Mouse (Mus musculus): ENCODE measurements at regions not wholly inside any gene's neighbourhood (a gene's known extent, or its start where the extent isn't known, plus 50 kb on each side); places are given as distances from the start of the nearest gene placed in this dataset.

DNA sequence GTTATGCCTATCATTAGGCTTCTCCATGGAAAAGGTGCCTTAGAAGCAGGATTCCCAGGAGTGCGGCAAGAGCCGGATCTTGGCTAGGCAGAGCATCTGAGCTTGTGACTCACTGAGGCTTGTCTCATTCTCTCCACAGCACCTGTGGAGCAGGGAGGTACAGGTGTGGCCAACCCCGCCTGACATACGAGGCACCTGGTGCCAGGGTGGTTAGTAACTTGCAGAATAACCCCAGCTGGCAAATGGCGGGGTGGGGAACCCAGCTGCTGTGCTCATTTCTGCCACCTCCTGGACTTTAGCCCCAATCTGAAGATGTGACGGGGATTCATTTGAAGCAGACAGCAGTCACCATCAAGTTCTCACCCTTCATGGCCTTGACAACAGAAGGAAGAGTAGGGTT lies 96.2 kb downstream of the Pdgfra start:
- H3K4me2 ChIP-seq (ENCODE audit: low read depth, low read length, severe bottlenecking) = no peak overlapping the region
- no peak for ATAC-seq (replicated peaks; ENCODE audit: low FRiP score)
- no peaks in the 10 kb centered on the region for H3K27me3 ChIP-seq (ENCODE audit: control insufficient read depth, insufficient read depth, low read length)
- no peak overlapping the region for H3K4me3 ChIP-seq (ENCODE audit: low read depth, low read length)
- no peaks in the 10 kb centered on the region for H3K36me3 ChIP-seq (ENCODE audit: control insufficient read depth, insufficient read depth, low read length)
- 91% methylated on average over 6 of the region's 6 CpGs for WGBS
- no peaks in the 10 kb centered on the region for H3K4me1 ChIP-seq (replicated peaks; ENCODE audit: control insufficient read depth, insufficient read depth, low read length)
- no peaks in the 10 kb centered on the region for H3K9me3 ChIP-seq (ENCODE audit: control insufficient read depth, low read length)
- DNase-seq (ENCODE audit: low spot score) = no peak
- H3K27ac ChIP-seq (ENCODE audit: low read depth, low read length) = no peak overlapping the region
- H3K9ac ChIP-seq (ENCODE audit: low read length) = no peak overlapping the region

DNA sequence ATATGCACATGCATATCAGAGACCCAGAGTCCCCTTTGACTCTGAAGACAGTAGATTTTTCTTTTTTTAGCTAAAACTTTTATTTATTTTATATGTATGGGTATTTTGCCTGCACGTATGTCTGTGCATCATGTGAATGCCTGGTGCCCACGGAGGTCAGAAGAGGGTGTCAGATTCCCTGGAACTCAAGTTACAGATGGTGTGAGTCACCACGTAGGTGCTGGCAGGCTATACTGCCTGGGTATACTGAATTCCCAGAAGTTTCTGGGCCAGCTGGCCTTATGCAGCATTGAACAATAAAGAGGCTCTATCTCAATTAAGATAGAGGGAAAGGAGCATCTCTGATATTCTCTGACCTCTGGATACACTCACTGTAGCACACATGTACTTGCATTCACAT lies 97.6 kb downstream of the Pdgfra start:
- Histone ChIP-seq H3K9me3 (ENCODE audit: control insufficient read depth, low read length) (no peaks in the 10 kb centered on the region), H3K27me3 (ENCODE audit: control insufficient read depth, insufficient read depth, low read length) (no peaks in the 10 kb centered on the region), H3K36me3 (ENCODE audit: control insufficient read depth, insufficient read depth, low read length) (no peaks in the 10 kb centered on the region), H3K27ac (ENCODE audit: low read depth, low read length) (no peak overlapping the region), H3K9ac (ENCODE audit: low read length) (no peak overlapping the region), H3K4me2 (ENCODE audit: low read depth, low read length, severe bottlenecking) (no peak overlapping the region), H3K4me3 (ENCODE audit: low read depth, low read length) (no peak overlapping the region), H3K4me1 (replicated peaks; ENCODE audit: control insufficient read depth, insufficient read depth, low read length) (no peaks in the 10 kb centered on the region)
- 92% methylated on average over 3 of the region's 3 CpGs for WGBS
- no peak for ATAC-seq (replicated peaks; ENCODE audit: low FRiP score)
- DNase-seq (ENCODE audit: low spot score) = no peak

DNA sequence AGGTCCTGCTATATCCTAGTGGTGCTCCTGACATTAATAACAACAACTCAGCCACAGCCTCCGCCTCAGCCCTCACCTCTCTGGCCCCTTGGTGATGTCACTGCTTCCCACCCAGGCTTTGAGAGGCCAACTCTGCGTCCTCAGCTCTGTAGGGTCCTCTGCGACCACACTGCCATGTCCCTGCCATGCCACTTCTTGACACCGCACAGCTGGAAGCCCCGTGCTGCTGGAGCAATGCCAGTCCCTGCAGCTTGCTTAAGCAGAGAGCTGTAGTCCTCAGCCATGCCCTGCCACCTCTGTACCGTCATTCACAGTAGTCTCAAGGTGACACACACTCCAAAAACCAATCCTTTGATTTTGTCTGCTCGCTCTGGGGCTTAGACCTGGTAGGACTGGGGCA lies 101.3 kb downstream of the Pdgfra start:
- Histone ChIP-seq H3K27me3 (ENCODE audit: control insufficient read depth, insufficient read depth, low read length) (no peaks in the 10 kb centered on the region), H3K4me2 (ENCODE audit: low read depth, low read length, severe bottlenecking) (no peak overlapping the region), H3K4me3 (ENCODE audit: low read depth, low read length) (no peak overlapping the region), H3K36me3 (ENCODE audit: control insufficient read depth, insufficient read depth, low read length) (no peaks in the 10 kb centered on the region), H3K4me1 (replicated peaks; ENCODE audit: control insufficient read depth, insufficient read depth, low read length) (no peaks in the 10 kb centered on the region), H3K9ac (ENCODE audit: low read length) (no peak overlapping the region), H3K27ac (ENCODE audit: low read depth, low read length) (no peak overlapping the region), H3K9me3 (ENCODE audit: control insufficient read depth, low read length) (no peaks in the 10 kb centered on the region)
- ATAC-seq (replicated peaks; ENCODE audit: low FRiP score) = no peak
- WGBS = 84% methylated on average over 7 of the region's 7 CpGs
- no peak for DNase-seq (ENCODE audit: low spot score)

DNA sequence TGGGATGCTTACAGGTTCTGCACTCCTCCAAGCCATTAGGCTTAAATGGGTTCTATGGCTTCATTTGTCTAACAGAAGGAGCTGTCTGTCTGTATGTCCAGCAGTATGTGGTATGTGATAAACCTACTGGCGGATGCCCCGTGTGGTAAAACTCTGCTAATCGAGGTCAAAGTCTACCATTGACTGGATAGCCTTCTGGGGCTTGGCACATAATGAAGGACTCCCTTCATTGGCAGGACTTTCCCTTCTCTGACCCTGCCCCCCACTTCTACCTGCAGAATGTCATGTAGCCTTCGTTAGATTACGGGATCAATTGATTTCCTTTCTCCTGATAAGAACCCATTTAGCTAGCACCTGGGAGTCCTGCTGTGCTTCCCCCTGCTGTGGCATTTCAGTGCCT lies 101.7 kb downstream of the Pdgfra start:
- Histone ChIP-seq H3K9me3 (ENCODE audit: control insufficient read depth, low read length) (no peaks in the 10 kb centered on the region), H3K36me3 (ENCODE audit: control insufficient read depth, insufficient read depth, low read length) (no peaks in the 10 kb centered on the region), H3K4me2 (ENCODE audit: low read depth, low read length, severe bottlenecking) (no peak overlapping the region), H3K9ac (ENCODE audit: low read length) (no peak overlapping the region), H3K4me3 (ENCODE audit: low read depth, low read length) (no peak overlapping the region), H3K27ac (ENCODE audit: low read depth, low read length) (no peak overlapping the region), H3K27me3 (ENCODE audit: control insufficient read depth, insufficient read depth, low read length) (no peaks in the 10 kb centered on the region), H3K4me1 (replicated peaks; ENCODE audit: control insufficient read depth, insufficient read depth, low read length) (no peaks in the 10 kb centered on the region)
- no peak for ATAC-seq (replicated peaks; ENCODE audit: low FRiP score)
- no peak for DNase-seq (ENCODE audit: low spot score)
- WGBS = 80% methylated on average over 5 of the region's 5 CpGs

DNA sequence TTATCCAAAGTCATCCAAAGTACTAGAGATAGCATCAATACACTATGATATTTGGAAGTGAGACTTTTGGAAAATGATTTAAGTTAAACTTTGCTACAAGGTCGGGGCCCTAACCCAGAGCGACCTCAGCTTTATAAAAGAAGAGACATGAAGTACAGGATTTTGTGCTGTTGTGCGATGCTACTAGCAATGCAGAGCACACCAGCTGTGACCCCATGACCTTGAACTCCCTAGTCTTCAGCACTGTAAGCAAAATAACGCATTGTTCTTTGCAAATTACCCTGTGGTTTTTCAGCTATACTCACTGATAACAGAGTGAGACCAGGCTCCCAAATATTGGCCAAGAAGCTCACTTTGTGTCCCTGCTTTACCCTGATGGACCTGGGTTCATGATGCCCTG lies 104.1 kb downstream of the Pdgfra start:
- Histone ChIP-seq H3K27me3 (ENCODE audit: control insufficient read depth, insufficient read depth, low read length) (no peaks in the 10 kb centered on the region), H3K27ac (ENCODE audit: low read depth, low read length) (no peak overlapping the region), H3K9me3 (ENCODE audit: control insufficient read depth, low read length) (no peaks in the 10 kb centered on the region), H3K36me3 (ENCODE audit: control insufficient read depth, insufficient read depth, low read length) (no peaks in the 10 kb centered on the region), H3K4me1 (replicated peaks; ENCODE audit: control insufficient read depth, insufficient read depth, low read length) (no peaks in the 10 kb centered on the region), H3K9ac (ENCODE audit: low read length) (no peak overlapping the region), H3K4me2 (ENCODE audit: low read depth, low read length, severe bottlenecking) (no peak overlapping the region), H3K4me3 (ENCODE audit: low read depth, low read length) (no peak overlapping the region)
- no peak for DNase-seq (ENCODE audit: low spot score)
- 85% methylated on average over 4 of the region's 4 CpGs for WGBS
- ATAC-seq (replicated peaks; ENCODE audit: low FRiP score) = no peak

DNA sequence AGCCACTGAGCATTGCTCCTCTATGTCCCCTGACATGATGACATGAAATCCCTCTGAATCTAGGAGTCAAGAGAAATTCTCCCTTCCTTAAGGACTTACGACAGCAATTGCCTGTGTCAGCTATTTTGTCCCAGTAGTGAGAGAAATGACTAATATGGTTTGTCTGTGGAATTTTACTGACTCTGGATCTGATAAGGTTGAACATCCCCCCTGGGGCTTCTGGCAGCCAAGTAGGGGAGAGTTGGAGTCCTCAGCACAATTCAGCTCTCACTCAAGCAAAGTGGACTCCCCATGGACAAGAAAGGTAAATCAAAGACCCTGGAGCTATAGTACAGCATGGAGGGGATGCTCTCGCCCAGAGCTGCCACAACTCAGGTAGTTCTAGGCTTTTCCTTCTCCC lies 105.0 kb downstream of the Pdgfra start:
- no peak overlapping the region for H3K4me2 ChIP-seq (ENCODE audit: low read depth, low read length, severe bottlenecking)
- H3K36me3 ChIP-seq (ENCODE audit: control insufficient read depth, insufficient read depth, low read length) = no peaks in the 10 kb centered on the region
- H3K27me3 ChIP-seq (ENCODE audit: control insufficient read depth, insufficient read depth, low read length) = no peaks in the 10 kb centered on the region
- H3K4me1 ChIP-seq (replicated peaks; ENCODE audit: control insufficient read depth, insufficient read depth, low read length) = no peaks in the 10 kb centered on the region
- H3K4me3 ChIP-seq (ENCODE audit: low read depth, low read length) = no peak overlapping the region
- no peaks in the 10 kb centered on the region for H3K9me3 ChIP-seq (ENCODE audit: control insufficient read depth, low read length)
- 80% methylated on average over 2 of the region's 2 CpGs for WGBS
- no peak overlapping the region for H3K27ac ChIP-seq (ENCODE audit: low read depth, low read length)
- no peak overlapping the region for H3K9ac ChIP-seq (ENCODE audit: low read length)
- ATAC-seq (replicated peaks; ENCODE audit: low FRiP score) (no peak), DNase-seq (ENCODE audit: low spot score) (no peak)

DNA sequence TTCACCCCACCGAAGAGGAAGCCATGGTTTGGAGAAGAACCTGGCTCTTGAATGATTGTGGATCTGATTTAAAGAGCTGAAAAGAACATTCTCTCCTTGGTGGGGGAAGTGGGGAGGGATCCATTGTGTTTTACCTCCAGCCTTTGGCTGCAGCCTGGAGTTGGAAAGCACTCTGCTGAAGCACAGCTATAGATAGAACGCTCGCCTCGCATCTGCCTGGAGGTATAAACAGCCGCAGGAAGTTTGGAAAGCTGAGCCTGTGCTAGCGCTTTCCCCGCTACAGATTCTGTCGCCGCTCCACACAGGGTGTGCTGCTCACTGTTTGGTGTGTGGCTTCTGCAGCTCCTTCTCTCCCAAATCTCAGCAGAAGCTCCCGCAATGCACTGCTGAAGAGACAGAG lies 108.2 kb downstream of the Pdgfra start:
- no peak for ATAC-seq (replicated peaks; ENCODE audit: low FRiP score)
- Histone ChIP-seq H3K9ac (ENCODE audit: low read length) (no peak overlapping the region), H3K4me1 (replicated peaks; ENCODE audit: control insufficient read depth, insufficient read depth, low read length) (no peaks in the 10 kb centered on the region), H3K27ac (ENCODE audit: low read depth, low read length) (no peak overlapping the region), H3K27me3 (ENCODE audit: control insufficient read depth, insufficient read depth, low read length) (no peaks in the 10 kb centered on the region), H3K4me2 (ENCODE audit: low read depth, low read length, severe bottlenecking) (no peak overlapping the region), H3K36me3 (ENCODE audit: control insufficient read depth, insufficient read depth, low read length) (no peaks in the 10 kb centered on the region), H3K4me3 (ENCODE audit: low read depth, low read length) (no peak overlapping the region), H3K9me3 (ENCODE audit: control insufficient read depth, low read length) (no peaks in the 10 kb centered on the region)
- 89% methylated on average over 10 of the region's 10 CpGs for WGBS
- DNase-seq (ENCODE audit: low spot score) = no peak

DNA sequence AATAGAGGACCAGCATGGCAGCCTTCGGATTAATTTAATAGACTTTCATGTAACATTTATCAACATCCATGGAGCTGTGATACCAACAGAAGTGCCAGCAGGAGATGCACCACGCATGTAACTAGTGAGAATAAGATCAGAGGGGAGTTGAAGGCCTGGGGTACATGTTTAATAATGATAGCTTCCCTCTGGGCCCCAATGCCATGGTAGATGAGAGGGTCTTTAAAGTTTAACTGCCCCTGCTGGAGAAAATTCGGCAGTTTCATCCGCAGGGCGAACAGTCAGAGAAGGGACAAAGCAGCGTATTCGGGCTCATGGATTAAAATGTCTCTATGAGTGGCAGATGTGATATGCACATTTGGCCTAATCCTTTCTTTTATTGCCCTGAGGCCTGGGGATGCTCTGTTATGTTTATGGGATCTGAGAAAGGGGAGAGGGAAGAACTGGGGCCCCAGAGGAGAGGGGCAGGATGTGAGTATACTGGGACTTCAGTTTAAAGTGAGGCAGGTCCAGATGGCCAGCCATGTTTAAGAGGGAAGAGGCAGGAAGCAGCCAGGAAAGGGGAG lies 114.1 kb downstream of the Pdgfra start:
- ATAC-seq (replicated peaks; ENCODE audit: low FRiP score) (no peak), DNase-seq (ENCODE audit: low spot score) (no peak)
- Histone ChIP-seq H3K36me3 (ENCODE audit: control insufficient read depth, insufficient read depth, low read length) (no peaks in the 10 kb centered on the region), H3K27me3 (ENCODE audit: control insufficient read depth, insufficient read depth, low read length) (no peaks in the 10 kb centered on the region), H3K4me3 (ENCODE audit: low read depth, low read length) (no peak overlapping the region), H3K4me2 (ENCODE audit: low read depth, low read length, severe bottlenecking) (no peak overlapping the region), H3K9me3 (ENCODE audit: control insufficient read depth, low read length) (no peaks in the 10 kb centered on the region), H3K27ac (ENCODE audit: low read depth, low read length) (no peak overlapping the region), H3K4me1 (replicated peaks; ENCODE audit: control insufficient read depth, insufficient read depth, low read length) (no peaks in the 10 kb centered on the region), H3K9ac (ENCODE audit: low read length) (no peak overlapping the region)
- WGBS = 84% methylated on average over 7 of the region's 7 CpGs

DNA sequence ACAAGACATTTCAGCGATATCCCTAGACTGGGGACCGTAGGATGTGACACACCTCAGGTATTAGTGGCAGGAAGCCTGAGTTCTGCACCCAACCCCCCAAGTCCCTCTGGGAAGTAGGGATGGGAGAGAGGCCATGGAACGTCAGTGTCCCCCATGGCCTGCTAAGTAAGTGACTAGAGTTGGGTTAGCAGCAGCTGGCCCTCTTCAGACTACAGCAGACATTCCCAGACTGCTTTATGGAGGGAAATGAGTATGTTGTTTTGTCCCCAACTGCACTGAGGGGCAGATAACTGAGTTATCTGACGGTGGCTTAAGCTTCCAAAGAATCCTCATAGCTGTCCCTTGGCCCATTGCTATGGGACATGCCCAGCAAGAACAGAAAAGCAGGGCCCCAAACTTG lies 114.8 kb downstream of the Pdgfra start:
- Histone ChIP-seq H3K27me3 (ENCODE audit: control insufficient read depth, insufficient read depth, low read length) (no peaks in the 10 kb centered on the region), H3K36me3 (ENCODE audit: control insufficient read depth, insufficient read depth, low read length) (no peaks in the 10 kb centered on the region), H3K9me3 (ENCODE audit: control insufficient read depth, low read length) (no peaks in the 10 kb centered on the region), H3K4me2 (ENCODE audit: low read depth, low read length, severe bottlenecking) (no peak overlapping the region), H3K9ac (ENCODE audit: low read length) (no peak overlapping the region), H3K4me1 (replicated peaks; ENCODE audit: control insufficient read depth, insufficient read depth, low read length) (no peaks in the 10 kb centered on the region), H3K4me3 (ENCODE audit: low read depth, low read length) (no peak overlapping the region), H3K27ac (ENCODE audit: low read depth, low read length) (no peak overlapping the region)
- no peak for DNase-seq (ENCODE audit: low spot score)
- no peak for ATAC-seq (replicated peaks; ENCODE audit: low FRiP score)
- WGBS = 83% methylated on average over 4 of the region's 4 CpGs

Measured in forebrain, embryonic 11.5 days (tissue).